Mouse (Mus musculus): ENCODE measurements around the gene Olfr247. TPM values are rescaled to one million over a fixed set of nuclear protein-coding genes. Genes with fewer than 3 reads are reported as not detected.
"Not testable (repeated sequence)": the region's sequence is repeated elsewhere in the genome, so short reads cannot be mapped to it uniquely, and the experiment has no call there.

Gene Olfr247
- total RNA-seq (2021): not detected

DNA sequence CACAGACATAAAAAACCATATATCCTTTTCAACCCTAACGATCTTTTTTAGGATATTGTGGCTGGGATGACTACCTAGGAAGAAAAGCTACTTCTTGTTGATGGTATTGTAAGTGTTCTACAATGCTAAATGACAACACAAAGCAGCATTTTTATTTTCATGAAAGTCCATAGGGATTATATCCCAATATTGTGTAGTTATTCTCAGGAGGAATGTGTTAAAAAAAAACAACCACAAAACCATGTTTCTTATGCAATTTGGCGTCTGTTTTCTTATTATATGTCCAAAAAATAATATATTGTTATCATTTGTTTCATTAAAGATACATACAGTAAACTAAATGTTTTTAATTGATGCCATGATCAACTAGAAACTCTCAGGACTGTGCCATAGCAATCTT, at the start of gene Olfr247:
Olfr247 (minus strand) TSS at position 101 of the 400 bp plus-strand sequence.
- DNase-seq (ENCODE audit: extremely low spot score in 1 of 2, low spot score in 1 of 2): not testable (repeated sequence)

- DNase-seq (ENCODE audit: extremely low spot score in 1 of 2, low spot score in 1 of 2): no peak
These were observed 36.4 kb upstream of the Olfr247 start, which contains the start of gene Olfr820 for GRCm38 (mm10) chr10:130012321-130012720. Gene Olfr820 (plus strand): TSS chr10:130012621.

- not testable (repeated sequence) for DNase-seq (ENCODE audit: extremely low spot score in 1 of 2, low spot score in 1 of 2)
These were observed 29.4 kb upstream of the Olfr247 start for GRCm38 (mm10) chr10:130005366-130005765.

- DNase-seq (ENCODE audit: extremely low spot score in 1 of 2, low spot score in 1 of 2): not testable (repeated sequence)
These were observed 28.2 kb upstream of the Olfr247 start for GRCm38 (mm10) chr10:130004104-130004503.

- DNase-seq (ENCODE audit: extremely low spot score in 1 of 2, low spot score in 1 of 2): not testable (repeated sequence)
These were observed 9.0 kb upstream of the Olfr247 start, which contains the start of gene Gm10310 for GRCm38 (mm10) chr10:129984962-129985361. Gene Gm10310 (minus strand): TSS chr10:129985062.

DNA sequence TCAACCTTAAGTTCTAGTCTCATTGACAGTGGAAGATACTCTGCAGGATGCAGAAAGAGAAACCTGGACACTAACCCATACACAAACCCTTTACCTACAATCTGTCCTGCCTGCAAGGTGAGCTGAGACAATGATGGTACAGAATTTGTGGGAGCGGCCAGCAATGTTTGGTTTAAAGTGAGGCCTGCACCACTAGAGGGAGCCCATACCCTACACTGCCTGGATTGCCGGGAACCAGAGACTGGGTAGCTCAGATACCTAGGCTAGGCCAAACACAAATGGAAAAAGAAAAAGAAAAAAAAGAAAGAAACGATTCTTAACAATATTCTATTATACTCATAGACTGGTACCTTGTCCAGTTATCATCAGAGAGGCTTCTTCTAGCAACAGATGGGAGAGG, 5.9 kb upstream of the Olfr247 start:
- DNase-seq (ENCODE audit: extremely low spot score in 1 of 2, low spot score in 1 of 2): not testable (repeated sequence)

DNA sequence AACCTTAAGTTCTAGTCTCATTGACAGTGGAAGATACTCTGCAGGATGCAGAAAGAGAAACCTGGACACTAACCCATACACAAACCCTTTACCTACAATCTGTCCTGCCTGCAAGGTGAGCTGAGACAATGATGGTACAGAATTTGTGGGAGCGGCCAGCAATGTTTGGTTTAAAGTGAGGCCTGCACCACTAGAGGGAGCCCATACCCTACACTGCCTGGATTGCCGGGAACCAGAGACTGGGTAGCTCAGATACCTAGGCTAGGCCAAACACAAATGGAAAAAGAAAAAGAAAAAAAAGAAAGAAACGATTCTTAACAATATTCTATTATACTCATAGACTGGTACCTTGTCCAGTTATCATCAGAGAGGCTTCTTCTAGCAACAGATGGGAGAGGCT, 2.9 kb downstream of the Olfr247 start:
- DNase-seq (ENCODE audit: extremely low spot score in 1 of 2, low spot score in 1 of 2): not testable (repeated sequence)

GRCm38 (mm10) chr10:129967166-129967565, 8.8 kb downstream of the Olfr247 start, which contains the start of gene Olfr819:
Gene Olfr819 (minus strand): TSS chr10:129967266.
- not testable (repeated sequence) for DNase-seq (ENCODE audit: extremely low spot score in 1 of 2, low spot score in 1 of 2)

GRCm38 (mm10) chr10:129966232-129966631, 9.7 kb downstream of the Olfr247 start:
- not testable (repeated sequence) for DNase-seq (ENCODE audit: extremely low spot score in 1 of 2, low spot score in 1 of 2)

DNA sequence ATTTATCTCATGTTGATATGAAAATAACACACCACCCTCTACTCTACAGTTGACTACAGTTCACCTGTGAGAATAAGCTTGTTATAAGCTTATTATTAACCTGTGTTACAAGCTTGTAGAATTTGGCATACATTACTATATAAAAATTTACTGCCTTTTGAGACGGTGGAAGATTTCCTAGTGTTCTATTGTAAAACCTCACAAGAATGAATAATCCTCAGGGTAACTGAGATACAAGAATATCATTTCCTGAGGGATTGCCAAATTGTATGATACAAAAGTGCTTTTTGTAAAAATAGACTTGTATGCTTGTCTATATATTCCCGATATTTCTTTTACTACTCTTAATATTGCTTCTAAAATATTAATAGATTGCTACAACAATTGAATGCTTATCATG, 26.9 kb downstream of the Olfr247 start, which contains the start of gene Olfr818:
Olfr818 (minus strand) TSS at position 101 of the 400 bp plus-strand sequence.
- no peak for DNase-seq (ENCODE audit: extremely low spot score in 1 of 2, low spot score in 1 of 2)

Other genes with a start within 250 kb of the Olfr247 start
- gene Olfr805, start 246.8 kb downstream of the Olfr247 start, total RNA-seq (2021): not detected
- gene Olfr806, start 234.2 kb downstream of the Olfr247 start, total RNA-seq (2021): not detected
- gene Olfr807, start 218.3 kb downstream of the Olfr247 start, total RNA-seq (2021): not detected
- gene Olfr808, start 210.7 kb downstream of the Olfr247 start, total RNA-seq (2021): not detected
- not detected for gene Olfr809, start 201.5 kb downstream of the Olfr247 start, total RNA-seq (2021)
- not detected for gene Olfr810, start 181.2 kb downstream of the Olfr247 start, total RNA-seq (2021)
- gene Olfr811, start 171.7 kb downstream of the Olfr247 start, total RNA-seq (2021): not detected
- gene Olfr812, start 130.0 kb downstream of the Olfr247 start, total RNA-seq (2021): not detected
- not detected for gene Olfr813, start 120.8 kb downstream of the Olfr247 start, total RNA-seq (2021)
- gene Olfr814, start 96.3 kb downstream of the Olfr247 start, total RNA-seq (2021): not detected
- not detected for gene Olfr815, start 70.3 kb downstream of the Olfr247 start, total RNA-seq (2021)
- gene Olfr816, start 60.5 kb downstream of the Olfr247 start, total RNA-seq (2021): not detected
- gene Olfr818, start 27.0 kb downstream of the Olfr247 start, total RNA-seq (2021): not detected
- gene Olfr819, start 8.9 kb downstream of the Olfr247 start, total RNA-seq (2021): not detected
- not detected for gene Gm10310, start 8.9 kb upstream of the Olfr247 start, total RNA-seq (2021)
- not detected for gene Olfr820, start 36.5 kb upstream of the Olfr247 start, total RNA-seq (2021)
- not detected for gene Olfr821, start 54.2 kb upstream of the Olfr247 start, total RNA-seq (2021)
- gene Olfr822, start 95.1 kb upstream of the Olfr247 start, total RNA-seq (2021): not detected
- gene Olfr823, start 139.2 kb upstream of the Olfr247 start, total RNA-seq (2021): not detected
- gene Olfr824, start 153.9 kb upstream of the Olfr247 start, total RNA-seq (2021): not detected
- gene Olfr825, start 190.6 kb upstream of the Olfr247 start, total RNA-seq (2021): not detected
- not detected for gene Olfr826, start 208.0 kb upstream of the Olfr247 start, total RNA-seq (2021)
- gene Olfr827, start 238.3 kb upstream of the Olfr247 start, total RNA-seq (2021): not detected

All from layer of hippocampus, postnatal 25 days (tissue).